Mouse (Mus musculus) mammary gland, adult 2 months (tissue): ENCODE data around the gene Nanos1. TPM values are rescaled to one million over a fixed set of nuclear protein-coding genes. Genes with fewer than 3 reads are reported as not detected.

ENCODE experiments used
- polyA plus RNA-seq: library from polyadenylated mRNA; depleted of rRNA; stranded (reverse); fragments of >200 nt; gene quantifications from 2 replicates; pipeline ENCODE4 v1.2.3, GENCODE M21; 2012; ENCODE audit warnings: low replicate concordance; rRNA removed

Nanos1 gene
- 0.17 and 1.5 TPM in 2 replicates for polyA plus RNA-seq

GRCm38 (mm10) chr19:60755438-60756191 lies at the start of gene Nanos1:
TSS of gene Nanos1 (plus strand) at chr19:60755987.

DNA sequence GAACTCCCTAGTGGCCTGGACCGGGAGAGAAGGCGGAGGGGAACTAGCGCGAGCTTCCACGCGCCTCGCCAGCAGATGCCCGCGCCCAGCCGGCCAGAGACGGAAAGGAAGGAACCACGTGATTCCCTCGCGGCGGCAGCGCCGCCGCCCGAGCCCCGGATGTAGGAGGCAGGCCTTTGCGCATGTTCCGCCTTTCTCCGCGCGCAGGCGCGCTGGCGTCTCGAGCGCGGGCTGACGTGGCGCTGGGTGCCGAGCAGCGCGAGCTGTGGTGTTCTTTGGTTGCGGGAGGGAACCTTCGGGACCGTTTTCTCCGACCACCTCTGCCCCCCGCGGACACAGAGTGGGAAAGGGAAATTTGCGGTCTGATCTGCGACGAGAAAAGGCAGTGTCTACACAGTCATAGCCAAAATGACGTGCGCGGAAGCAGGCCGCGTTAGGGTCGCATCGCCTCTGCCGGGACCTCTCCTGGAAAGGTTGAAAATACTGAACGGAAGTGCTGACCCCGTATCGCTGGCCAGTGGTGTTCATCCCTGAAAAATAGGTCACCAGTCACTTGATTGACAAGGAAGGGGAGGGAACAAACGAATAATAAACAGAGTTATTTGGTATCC lies 34.9 kb downstream of the Nanos1 start, which contains the start of gene Eif3a:
Gene Eif3a (minus strand): TSS at position 108 of the 611 bp plus-strand sequence.

Other genes with a start within 250 kb of the Nanos1 start
- gene Cacul1, start 175.0 kb upstream of the Nanos1 start, polyA plus RNA-seq: 10.2 and 17.7 TPM in 2 replicates
- gene Eif3a, start 34.7 kb downstream of the Nanos1 start, polyA plus RNA-seq: 19.2 and 35.6 TPM in 2 replicates
- 4.6 and 11.8 TPM in 2 replicates for gene Fam45a, start 55.6 kb downstream of the Nanos1 start, polyA plus RNA-seq
- 1.3 and 3.6 TPM in 2 replicates for gene Sfxn4, start 105.5 kb downstream of the Nanos1 start, polyA plus RNA-seq
- gene Prdx3, start 118.6 kb downstream of the Nanos1 start, polyA plus RNA-seq: 185 and 346 TPM in 2 replicates
- 2.3 and 5.3 TPM in 2 replicates for gene Grk5, start 133.8 kb downstream of the Nanos1 start, polyA plus RNA-seq